Mouse (Mus musculus): ENCODE measurements at regions not wholly inside any gene's neighbourhood (a gene's known extent, or its start where the extent isn't known, plus 50 kb on each side); places are given as distances from the start of the nearest gene placed in this dataset.

DNA sequence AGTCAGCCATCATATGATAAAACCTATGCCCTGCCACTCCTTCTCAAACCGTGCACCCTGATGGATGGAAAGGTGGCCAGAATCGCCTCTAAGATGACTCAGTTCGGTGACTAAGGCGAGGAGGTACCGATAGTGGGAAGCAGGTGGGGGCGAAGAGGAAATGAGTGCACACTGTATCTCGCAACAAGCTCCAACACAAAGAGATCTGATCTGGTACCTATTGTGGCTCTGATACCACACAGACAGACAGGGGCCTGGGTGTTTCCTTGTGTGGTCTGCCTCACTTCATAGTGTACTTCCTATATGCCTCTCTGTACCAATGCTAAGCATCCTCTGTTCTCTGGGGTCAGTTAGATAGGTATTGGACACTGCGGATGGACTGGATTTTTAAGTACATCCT, 178.0 kb upstream of the Lpp start:
- DNase-seq (ENCODE audit: low spot score), result no peak

DNA sequence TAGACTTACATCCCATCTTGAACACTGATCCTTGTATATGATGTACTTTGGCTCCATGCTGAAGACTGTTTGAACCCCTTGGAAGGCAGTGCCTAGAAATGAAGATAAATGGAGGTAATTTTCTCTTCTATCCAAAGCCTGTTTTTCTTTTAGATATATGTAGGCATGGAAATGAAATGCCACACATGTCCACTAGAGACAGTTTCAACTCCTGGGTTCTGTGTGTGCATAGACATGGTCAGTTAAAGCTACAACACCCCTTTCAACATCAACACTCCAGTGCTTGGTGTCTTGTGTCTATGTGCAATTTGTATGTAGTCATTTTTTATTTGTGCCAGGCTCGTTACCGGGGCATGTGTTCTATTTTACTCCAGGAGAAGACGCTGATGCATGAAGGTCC, 179.7 kb upstream of the Lpp start:
- DNase-seq (ENCODE audit: low spot score), result no peak

DNA sequence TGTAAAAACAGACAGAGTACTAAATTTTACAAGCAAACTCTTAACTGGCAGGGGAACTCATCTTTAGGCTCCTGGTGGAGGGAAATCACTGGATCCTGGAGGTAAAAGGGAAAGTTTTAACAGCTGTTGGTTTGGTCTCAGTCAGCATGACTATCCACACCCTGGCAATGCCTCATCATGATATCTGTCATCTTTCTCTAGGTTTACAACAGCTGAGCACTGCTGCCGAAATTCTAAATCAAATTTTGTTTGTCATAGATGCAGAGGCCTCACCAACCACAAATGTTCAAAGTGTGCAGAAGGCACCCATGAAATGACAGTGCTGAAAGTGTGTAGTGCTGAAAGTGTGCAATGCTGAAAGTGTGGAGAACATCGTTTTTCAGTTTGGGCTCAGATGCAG, 180.6 kb upstream of the Lpp start:
- no peak for DNase-seq (ENCODE audit: low spot score)

DNA sequence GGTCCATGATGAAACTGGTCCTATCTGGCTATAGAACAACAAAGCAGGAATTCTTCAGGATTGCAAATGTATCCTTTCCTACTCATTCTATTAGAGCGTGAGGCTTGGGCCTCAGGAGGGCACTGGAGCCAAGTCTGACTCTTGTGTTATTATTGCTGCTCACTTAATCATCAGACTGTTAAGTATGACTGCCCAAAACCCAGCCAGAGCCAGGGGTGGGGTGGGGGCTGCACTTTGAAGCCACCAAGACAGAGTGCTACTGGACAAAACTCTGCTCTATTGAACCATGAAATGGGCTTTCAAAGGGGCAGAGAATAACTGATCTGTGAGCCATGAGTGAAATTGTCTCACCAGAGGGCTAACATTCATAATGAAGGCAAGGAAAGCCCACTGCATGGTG, 181.7 kb upstream of the Lpp start:
- DNase-seq (ENCODE audit: low spot score), result no peak

DNA sequence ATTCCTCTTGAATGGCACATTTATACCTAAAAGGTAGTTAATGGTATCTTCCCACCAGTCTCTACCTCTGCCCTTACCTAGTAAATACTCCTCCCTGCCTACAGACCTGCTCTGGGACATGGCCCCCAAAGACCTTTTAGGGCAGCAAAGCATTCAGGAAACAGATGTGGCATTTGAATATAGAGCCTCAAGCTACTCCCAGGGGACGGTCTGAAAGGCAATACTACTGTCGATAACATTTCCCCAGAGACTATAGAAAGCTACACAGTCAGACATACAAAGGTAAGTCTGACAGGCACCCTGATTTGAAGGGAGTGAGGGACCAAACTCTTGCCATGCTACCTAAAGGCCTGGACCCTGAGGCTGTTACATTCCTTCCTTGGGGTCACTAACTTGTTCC, 184.4 kb upstream of the Lpp start:
- DNase-seq (ENCODE audit: low spot score), result no peak

DNA sequence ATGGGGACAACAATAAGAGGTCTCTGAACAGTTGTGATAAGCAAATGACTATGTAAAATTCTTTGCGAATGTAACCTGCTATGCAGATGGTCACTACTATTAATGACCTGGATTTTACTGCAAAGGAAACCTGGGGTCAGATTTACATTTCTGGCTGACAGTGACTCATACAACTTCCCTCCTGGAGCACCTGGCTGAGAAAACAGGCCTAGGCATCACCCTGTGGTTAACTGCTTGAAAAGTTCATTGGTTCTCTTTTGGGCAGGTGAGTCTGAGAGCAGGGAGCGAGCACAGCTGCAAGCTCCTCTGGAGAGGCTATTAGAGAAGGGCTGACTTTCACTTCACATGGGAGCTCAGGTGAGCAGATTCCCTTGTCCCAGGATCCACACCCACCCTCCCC, 185.2 kb upstream of the Lpp start:
- no peak for DNase-seq (ENCODE audit: low spot score)

DNA sequence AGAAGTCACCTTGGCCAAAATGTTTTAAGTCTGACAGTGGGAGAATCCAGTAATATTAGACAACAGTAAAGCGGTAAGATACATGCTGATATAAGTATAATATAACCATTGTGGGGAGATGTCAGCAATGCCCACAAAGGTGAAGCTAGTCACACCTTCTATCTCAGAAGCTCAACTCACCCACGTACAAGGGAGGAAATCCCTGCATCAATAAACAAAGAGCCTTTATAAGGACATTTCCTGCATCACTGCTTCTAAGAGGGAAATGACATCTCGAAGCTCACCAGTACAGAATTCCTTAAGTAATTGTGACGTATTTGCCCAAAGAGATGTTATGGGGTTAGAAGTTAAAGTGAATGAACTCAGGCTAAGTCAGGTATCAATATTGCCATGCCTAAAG, 186.3 kb upstream of the Lpp start:
- DNase-seq (ENCODE audit: low spot score), result no peak

DNA sequence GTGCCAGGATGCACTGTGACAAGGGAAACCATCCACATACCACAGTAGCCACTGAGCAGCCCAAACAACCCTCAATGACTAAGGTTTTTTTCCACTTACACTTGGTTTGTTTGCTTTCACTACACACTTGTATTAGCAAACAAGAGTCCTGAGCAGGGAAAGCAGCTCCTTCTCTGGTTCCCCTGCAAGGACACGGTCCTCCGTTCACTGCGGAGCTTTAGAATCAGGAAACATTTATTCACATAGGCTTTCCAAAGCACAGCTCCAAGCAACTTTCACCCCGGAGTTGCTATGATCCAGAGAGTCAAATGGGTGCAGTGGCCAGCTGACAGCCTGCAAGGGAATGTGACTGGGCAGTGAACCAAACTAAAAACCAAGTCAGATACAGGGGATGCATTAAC, 186.8 kb upstream of the Lpp start:
- DNase-seq (ENCODE audit: low spot score), result no peak

DNA sequence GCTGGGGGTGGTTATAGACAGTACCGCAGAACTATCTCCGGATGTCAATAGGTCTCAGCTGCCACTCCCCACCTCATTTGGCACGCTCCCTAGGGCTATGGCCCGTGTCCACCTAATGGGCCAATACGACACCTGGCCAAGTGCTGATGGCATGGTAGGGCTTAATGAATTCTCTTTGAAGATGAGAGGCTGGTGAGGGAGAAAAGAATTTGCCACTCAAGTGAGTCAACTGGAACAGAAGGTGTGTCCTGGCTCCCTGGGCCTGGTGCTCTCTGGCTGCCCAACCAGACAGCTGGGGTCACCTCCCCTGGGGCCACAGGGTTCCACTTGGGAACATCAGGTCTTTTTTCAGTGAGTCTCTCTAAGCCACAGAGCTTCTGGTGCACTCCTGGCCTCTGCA, 187.7 kb upstream of the Lpp start:
- DNase-seq (ENCODE audit: low spot score), result no peak

DNA sequence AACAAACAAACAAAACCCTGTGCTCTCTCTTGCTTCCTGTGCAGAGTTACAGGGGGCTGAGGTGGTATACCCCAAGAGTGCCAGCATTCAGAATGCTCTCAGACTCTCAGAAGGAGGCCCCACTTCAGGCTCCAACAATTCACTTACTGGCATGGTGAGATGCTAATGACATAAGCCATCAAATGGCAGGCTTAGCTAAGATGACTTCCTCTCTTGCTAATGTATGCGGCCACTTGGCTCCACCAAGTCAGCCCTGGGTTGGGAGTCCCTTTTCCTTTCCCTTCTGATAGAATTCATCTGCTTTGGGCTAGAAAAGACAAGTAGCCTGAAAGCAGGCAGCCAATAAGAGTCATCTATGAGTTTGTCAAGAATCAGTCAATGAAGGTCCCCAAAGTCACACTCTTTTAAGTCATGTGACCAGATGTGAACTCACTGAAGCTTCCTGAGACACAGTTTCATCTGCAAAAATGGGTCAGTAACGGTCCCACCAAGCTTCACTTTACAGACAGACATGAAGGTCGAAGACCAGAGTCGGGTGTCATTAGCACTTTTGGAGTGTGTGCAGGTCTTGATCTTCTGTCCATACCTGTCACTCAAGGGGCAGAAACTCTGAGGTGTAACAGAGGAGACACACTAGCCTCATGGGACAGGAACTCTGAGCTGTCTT, 189.1 kb upstream of the Lpp start:
- DNase-seq (ENCODE audit: low spot score), result no peak

DNA sequence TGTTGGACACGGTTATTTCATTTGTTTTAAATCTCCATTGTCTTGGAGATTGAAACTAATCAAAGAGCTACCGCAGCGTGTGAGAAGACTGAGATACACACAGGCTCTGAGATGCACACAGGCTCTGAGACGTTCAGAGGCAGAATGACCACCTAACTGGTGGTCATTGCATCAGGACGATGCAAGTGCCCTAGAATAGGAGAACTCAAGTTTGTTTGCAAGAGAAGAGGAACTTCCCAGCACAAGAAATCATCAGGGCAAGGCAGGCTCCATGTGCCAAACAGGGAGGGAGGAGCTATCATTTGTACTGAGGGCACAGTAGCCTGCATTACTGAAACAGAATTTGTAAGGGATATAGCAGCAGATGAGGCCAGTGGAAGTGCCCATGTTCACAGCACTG, 190.7 kb upstream of the Lpp start:
- no peak for DNase-seq (ENCODE audit: low spot score)

DNA sequence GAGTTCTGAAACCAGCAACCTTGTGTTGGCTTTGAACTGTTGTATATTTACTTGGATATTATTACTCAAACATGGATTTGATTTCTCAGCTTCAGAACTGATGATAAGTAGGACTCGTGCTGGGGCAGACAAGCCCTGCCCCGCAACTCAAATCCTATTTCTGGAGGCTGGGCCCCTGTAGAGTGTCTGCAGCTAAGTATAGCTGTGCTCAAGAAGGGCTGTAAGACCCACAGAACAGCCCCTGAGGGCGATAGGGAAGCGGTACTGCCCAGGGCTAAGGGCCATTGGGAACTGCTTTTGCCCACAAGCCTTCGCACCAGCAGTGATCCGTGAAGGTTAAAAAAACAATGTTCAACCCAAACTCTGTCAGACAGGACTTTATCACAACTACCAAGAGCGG, 191.9 kb upstream of the Lpp start:
- no peak for DNase-seq (ENCODE audit: low spot score)

DNA sequence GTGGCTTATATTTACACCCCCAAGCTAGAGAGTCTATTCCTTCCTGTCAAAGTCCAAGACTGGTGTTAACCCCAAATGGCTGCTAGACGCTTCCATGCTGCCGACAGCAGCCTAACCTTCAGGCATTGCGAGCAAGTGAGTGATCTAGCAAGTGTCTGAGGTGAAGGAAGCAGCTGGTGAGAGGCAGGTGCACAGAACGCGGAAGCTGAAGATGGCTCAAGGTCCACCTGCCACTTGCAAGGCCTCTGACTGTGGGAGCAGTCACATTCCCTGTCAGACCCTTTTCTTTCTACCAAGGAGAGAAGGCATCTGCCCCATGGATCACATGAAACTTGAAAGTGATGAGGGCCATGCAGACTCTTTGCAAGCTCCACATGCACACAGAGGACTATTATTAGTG, 193.1 kb upstream of the Lpp start:
- DNase-seq (ENCODE audit: low spot score), result no peak

DNA sequence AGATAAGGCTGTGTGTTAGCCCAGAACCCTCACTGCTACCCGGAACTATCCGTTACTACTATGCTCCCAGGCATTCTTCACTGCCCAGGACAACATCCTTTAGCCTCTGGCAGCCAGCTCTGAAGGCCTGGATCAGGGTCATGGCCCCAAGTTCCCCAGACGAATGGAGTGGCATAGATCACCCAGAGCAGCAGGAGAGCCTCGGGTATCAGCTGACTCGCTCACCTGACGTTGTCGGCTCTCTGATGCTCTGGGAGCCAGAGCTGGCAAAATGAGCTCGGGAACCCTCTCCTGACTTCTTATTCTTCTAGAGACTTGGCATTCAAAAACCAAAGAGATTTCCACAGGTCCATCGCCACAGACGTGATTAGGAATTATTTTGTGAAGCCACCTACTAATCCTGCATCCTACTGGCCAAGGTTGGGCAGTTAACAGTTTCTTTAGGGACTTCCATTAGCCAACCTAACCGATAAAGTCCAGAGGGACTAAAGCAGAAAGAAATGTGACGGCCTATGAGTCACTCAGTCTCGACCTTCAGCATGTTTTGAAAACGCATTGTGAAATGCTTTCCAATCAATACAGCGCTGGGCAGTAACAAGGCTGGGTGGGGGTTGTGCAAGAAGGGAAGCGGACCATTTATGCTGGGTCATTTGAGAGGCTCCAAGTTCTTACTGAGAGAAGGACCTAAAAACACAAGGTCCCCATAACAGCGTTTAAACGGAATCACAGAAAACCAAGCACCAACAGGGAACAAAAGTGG, 193.7 kb upstream of the Lpp start:
- no peak for DNase-seq (ENCODE audit: low spot score)

DNA sequence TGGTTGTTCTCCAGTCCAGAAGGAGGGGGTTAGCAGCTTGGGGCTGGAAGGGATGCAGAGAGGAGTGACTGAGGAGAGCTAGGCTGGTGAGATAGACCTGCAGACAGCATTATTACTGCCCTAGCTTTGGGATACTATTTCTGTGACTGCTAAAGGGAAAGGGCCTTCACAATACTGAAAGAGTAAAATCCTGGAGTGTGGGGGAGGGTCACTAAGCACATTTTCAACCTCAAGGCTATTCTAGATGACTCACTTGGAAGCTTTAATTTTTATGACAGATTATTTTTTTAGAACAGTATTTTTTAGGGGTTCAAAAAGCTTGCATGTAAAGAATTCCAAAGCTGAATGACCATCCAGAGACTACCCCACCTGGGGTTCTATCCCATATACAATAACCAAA, 195.0 kb upstream of the Lpp start:
- DNase-seq (ENCODE audit: low spot score), result no peak

DNA sequence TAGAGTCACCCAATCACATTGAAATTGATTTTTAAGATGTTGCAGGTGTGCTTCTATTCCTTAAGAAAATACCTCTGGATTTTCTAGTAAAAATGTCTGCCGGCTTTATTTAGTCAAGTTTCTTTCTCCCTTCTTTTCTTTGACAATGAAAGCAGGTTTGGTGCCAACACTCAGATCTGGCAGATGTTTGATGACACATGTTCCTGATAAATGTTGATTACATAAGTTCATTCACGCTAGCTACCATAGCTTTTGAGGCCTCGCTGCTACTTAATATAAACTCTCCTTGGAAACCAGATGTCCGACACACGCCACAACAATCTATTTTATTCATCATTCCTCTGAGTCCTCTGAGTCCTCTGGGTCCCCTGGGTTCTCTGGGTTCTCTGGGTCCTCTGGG, 195.7 kb upstream of the Lpp start:
- no peak for DNase-seq (ENCODE audit: low spot score)

DNA sequence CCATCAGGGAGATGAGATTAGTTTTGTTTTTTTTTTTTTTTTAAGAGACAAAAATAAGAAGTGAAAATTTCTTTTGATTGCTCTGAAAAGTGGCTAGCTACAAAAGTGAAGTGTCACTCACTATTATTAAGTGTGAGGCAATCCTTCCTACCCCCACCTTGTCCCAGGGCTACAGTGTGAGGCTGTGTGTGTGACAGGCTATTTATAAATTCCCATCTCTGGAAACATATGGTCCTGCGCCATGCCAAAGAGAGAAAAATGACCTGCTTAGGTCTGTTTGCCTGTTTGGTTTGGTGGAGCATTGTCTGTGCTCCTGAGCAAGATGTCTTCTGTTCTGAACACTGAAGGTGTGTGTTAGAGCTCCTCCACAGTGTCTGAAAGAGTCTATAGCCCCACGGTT, 199.4 kb upstream of the Lpp start:
- no peak for DNase-seq (ENCODE audit: low spot score)

DNA sequence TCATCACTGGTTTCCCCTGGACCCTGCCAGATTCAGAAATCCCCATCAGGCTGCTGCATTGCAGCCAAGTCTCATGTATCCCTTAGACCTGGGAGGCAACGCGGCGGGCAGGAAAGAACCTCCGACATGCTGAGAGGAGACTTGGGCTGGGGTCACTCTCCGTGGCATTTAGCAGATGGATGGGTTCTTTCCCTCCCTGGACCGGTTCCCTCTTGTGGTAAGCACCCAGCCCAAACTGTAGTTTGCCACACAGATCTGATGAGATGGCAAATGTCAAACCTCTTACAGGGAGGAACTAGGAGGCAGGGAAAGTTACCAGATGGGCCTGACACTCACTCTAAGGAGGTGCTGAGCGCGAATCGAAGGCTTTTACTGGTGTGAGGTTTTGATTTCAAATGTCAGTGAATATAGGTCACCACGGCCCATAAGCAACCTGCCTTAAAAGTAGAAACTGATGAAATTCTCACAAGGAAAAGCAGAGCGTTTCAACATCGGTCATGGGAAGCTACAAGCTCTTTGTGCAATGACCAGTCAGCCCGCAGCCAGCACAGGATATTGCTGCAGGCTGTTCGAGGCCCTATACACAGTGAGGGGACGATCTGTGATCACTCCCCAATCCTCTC, 199.9 kb upstream of the Lpp start:
- no peak for DNase-seq (ENCODE audit: low spot score)

DNA sequence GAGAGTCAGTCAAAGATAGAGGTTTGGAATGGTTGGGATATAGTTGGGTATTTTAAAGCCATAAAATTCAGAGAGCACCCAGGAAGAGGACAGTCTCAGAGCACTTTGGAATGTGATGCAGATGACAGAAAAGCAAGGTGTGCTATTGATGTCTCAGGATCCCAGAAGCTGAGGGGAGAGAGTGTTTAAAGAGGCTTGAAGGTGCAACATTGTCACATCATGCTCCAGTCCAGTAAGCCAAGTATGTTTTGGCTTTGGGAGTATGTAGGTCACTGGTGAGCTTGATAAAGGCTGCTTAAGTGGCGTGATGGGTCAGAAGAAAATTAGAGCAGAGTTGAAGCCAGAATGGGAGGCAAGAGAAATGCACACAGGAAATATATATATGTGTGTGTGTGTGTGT, 201.3 kb upstream of the Lpp start:
- DNase-seq (ENCODE audit: low spot score), result no peak

DNA sequence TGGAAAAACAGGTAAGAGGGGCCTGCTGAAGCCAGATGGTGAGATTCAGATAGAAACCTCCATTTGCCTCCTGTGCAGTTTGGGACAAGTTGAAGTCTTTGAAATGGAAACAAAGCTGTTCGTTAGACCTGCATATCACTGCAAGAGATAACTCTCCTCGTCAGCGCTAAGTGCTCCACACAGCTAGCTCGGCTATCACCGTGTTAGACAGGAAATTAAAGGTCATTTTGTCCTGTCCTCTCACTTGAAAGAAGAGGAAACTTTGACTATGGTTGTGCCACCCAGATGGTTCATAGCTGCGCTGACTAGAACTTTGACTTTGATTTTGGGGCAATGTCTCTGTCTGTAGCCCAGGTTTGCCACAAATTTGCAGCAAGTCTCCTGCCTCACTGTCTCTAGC, 198.5 kb upstream of the Bcl6 start:
- no peak for DNase-seq (ENCODE audit: low spot score)

DNA sequence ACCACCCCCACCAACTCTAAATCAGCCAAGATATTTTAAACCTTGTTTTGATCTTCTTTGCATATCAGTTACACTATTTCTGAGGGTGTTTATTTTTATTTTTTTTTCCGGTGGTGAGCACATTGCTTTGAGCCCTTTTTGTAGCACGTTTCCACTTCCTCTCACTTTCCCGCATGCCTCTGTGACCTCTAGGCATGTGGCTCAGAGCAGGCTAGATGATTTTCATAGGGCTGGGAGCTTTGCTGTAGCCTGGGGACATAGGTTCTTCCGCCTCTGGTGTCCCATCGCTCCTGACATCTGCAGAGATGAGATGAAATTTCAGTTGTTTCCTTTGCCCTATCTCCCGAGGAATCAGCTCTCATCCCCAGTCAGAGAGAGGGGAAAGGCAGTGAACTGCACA, 197.3 kb upstream of the Bcl6 start:
- DNase-seq (ENCODE audit: low spot score), result no peak

DNA sequence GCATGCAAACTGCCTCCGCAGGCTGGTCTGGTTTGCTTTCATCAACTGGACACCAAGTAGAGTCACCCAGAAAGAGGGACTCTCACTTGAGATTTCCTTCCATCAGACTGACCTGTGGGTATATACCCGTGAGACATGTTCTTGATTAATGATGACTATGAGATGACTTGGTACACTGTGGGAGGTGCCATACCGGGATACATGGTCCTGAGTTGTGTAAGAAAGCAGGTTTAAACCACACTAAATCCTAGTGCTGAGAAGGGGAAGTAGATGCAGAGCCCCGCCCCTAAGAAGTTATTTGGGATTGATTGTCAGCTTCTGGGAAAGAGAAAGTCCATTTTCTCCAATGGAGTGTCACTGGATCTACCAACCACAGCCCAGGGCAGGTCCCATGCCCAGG, 196.2 kb upstream of the Bcl6 start:
- no peak for DNase-seq (ENCODE audit: low spot score)

DNA sequence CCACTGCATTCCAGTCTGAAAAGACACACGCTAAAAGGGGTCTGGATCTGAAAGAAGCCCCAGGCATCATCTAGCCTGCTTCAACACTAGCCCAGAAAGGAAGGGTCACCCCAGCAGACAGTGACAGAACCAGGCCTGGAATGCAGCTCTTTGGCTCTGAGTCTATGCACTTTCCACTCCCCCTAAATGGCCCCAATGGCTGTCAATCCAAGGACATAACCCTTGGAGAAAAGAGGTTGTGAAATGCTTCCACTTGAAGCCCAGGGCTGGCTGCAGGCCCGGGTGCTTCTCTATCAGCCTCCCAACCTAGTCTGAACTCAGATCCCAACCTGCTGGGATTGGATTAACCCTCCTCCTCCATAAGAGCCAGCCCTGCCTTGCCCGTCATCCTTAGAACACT, 194.6 kb upstream of the Bcl6 start:
- DNase-seq (ENCODE audit: low spot score), result no peak

DNA sequence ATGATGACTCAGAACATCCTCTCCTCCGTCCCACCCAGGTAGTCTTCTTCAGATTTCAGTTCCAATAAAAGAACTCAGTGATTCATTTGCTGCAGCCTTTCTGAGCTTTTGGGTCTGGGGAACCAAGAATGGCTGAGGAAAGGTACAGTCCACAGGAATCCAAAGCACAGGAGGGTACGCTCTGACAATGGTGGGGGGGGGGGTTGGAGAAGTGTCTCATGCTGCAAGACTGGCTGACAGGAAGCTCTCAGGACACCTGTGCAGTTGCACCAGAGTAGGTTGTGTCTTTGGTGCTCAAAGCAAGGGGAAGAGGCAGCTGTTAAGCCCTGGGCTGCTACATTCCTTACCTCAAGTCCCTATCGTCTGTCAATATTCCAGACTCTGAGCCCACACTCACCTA, 192.7 kb upstream of the Bcl6 start:
- no peak for DNase-seq (ENCODE audit: low spot score)

Data from c-Kit-positive CD71-positive TER-119-positive erythroid progenitor cells, embryonic 14.5 days (primary cell).